Mouse (Mus musculus) thymus, postnatal 36 days (tissue): Measurements from ENCODE around the gene Pigs.

Experiments used
- DNase-seq, 2 experiments: peaks; one replicate each; pipeline ENCODE4 v3.0.0; 2022; ENCODE audit warnings: mixed read lengths in 2 of 2

The Pigs gene

GRCm38 (mm10) chr11:78341702-78342101 lies 13.5 kb downstream of the Pigs start:
- no peak for DNase-seq

DNA sequence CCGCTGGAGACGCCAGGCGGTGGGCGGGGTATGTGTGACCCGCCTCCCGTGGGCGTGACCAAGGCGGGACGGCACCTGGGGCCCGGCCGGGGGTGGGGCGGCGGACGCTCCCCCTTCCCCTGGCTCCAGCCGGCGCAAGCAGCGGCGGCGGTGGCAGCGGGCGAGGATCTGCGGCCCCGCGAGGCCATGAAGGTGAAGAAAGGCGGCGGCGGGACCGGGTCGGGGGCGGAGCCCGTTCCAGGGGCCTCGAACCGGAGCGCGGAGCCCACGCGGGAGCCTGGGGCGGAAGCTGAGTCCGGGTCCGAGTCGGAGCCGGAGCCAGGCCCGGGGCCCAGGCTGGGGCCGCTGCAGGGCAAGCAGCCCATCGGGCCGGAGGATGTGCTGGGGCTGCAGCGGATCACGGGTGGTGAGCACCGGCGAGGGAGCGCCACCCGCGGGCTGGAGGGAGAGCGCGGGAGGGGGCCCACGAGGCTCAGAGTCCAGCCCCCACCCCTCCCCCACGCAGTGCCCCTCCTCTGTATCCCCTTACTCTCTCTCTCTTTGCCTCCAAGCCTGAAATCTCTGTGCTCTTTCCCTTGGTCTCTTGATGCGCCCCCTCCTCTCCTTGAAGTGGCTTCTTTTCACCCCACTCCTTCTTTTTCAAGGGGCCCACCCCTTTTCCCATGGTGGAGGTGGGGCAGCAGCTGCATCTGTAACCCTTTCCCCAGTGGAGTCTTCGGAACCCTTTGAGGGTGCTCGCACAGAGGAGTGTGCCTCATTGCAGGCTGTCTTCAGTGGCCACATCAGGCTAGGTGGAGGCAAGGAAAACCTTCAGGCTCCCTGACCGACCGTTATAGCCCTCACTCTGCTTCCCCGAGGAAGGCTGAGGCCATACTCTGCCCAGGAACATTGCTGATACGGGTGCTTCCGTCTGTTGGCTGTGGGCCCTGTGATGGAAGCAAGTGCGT lies 15.4 kb downstream of the Pigs start, which contains the start of gene Unc119:
Gene Unc119 (plus strand): TSS at position 102 of the 947 bp plus-strand sequence.
- peak; percentile 83 to 86 for DNase-seq

DNA sequence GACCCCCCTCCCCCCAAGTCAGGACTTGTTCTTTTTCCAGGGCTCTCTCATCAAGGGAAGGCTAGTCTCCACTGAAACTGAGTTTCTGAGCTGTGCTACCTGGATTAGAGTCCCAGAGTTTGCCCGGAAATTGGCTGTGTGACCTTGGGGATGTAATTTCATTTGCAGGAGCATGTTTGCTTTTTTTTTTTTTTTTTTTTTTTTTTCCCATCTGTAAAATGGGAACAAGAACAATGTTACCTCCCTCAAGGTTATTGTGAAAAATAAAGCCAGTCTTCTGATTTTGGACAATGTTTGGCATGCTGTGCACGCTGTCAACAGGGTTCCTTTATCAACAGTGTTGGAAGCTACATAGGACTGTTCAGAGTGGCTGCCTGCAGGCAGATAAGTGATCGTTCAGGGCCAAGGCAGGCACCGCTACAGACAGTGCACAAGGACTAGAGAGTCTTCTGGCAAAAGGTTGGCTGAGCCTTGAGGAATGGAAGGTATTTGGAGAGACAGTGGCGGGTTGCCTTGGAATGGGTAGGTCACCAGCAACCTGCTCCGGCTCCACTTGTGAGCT lies 16.2 kb downstream of the Pigs start:
- DNase-seq: no peak

- DNase-seq: no peak
Measured at GRCm38 (mm10) chr11:78344890-78345715, 16.9 kb downstream of the Pigs start.

- peak; percentile 35 to 61 for DNase-seq
Measured at GRCm38 (mm10) chr11:78345801-78346200, 17.6 kb downstream of the Pigs start.

GRCm38 (mm10) chr11:78346326-78347069 lies 18.3 kb downstream of the Pigs start:
- no peak for DNase-seq

DNA sequence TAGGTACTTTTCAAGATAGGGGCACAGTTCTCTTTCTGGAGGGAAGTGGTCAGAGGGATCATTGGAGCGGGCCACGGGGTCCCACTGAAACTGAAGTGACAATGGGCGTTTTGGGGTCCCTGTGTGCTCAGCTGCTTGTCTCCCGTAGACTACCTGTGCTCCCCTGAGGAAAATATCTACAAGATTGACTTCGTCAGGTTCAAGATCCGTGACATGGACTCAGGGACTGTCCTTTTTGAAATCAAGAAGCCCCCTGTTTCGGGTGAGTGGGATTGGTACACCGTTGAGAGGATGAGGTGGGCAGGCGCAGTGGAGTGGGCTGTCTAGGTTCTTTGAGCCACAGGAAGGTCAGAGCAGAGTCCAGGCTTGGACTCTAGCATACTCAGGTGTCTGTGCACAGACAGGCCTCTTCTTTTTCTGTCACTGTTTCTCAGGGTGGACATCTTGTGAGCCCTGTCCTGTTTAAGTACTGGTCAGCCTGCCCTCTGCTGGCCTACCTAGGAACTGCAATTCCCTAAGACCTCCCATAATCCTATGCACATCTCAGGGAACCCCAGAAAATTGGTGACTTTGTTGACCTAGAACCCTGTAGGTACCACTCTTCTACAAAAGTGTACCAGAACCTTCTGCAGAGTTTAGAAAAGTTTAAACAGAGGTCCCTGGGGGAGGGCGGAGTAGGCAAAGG lies 19.0 kb downstream of the Pigs start:
- DNase-seq: peak; percentile 54 to 57

DNA sequence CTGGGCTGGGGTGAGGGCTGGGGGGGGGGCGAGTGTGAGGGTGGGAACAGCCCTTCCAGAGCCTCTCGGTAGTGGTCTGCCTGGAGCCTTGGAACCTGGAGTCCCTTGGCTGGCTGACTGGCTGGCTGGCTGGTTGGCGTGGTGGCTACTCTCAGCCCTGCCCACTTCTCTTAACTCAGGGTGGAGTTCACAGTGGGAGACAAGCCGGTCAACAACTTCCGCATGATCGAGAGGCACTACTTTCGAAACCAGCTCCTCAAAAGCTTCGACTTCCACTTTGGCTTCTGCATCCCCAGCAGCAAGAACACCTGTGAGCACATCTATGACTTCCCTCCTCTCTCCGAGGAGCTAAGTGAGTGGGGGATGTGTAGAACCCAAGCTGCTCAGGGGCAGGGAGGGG lies 19.7 kb downstream of the Pigs start:
- DNase-seq: no peak

GRCm38 (mm10) chr11:78348474-78348873 lies 20.3 kb downstream of the Pigs start:
- no peak for DNase-seq

GRCm38 (mm10) chr11:78349441-78350358 lies 21.5 kb downstream of the Pigs start:
- DNase-seq: no peak

DNA sequence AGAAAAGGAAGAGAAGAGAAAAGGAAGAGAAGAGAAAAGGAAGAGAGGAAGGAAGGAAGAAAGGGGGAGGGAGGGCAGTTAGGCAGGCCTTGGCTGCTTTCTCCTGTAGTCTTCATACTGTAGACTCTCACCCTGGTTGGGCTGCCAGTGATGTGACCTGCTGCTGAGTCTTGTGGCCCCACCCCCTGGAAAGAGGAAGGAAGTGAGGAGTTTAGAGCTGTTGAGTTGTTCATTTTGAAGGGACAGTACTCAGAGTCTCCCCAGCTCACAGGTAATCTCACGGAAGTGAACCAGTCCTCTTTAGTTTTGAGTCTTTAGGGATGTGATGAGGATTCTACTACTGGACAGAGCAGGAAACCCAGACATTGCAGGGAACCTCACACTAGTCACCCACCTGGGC lies 24.9 kb downstream of the Pigs start:
- no peak for DNase-seq

GRCm38 (mm10) chr11:78354905-78355304 lies 26.7 kb downstream of the Pigs start:
- no peak for DNase-seq

DNA sequence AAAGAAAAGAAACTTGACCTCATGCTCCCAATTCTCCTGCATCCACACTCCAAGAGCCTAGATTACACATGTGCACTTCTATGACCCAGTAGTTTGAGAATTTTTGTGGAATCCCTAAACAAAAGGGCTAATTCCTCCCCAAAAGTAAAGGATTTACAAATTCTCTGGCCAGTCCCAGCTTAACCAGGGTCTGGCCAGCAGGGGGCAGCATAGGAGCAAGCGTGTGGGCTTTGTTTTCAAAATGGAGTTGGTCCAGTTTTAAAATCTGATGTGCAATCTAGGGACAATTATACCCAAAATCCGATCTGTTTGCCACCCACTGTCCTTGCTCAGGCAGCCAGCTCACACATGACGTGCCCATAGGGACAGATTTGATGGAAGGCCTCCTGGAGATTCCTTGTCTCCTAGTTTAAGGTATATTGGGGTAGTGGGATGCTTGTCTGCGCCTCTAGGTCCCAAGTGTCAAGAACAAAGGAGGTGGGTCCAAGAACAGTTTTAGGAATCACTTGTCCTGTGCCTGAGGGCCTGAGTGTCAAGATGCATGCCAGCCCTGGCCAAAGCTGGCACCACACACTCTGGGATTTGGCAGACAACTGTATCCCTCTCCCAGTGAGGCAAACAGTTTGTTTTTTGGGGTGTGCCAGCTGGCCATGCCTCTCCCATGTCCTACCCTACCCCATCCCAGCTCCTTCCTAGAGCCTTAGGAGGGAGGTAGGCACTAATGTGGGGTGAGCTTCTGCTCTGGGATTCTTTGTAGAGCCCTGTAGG lies 27.4 kb downstream of the Pigs start:
- peak; percentile 44 to 60 for DNase-seq

DNA sequence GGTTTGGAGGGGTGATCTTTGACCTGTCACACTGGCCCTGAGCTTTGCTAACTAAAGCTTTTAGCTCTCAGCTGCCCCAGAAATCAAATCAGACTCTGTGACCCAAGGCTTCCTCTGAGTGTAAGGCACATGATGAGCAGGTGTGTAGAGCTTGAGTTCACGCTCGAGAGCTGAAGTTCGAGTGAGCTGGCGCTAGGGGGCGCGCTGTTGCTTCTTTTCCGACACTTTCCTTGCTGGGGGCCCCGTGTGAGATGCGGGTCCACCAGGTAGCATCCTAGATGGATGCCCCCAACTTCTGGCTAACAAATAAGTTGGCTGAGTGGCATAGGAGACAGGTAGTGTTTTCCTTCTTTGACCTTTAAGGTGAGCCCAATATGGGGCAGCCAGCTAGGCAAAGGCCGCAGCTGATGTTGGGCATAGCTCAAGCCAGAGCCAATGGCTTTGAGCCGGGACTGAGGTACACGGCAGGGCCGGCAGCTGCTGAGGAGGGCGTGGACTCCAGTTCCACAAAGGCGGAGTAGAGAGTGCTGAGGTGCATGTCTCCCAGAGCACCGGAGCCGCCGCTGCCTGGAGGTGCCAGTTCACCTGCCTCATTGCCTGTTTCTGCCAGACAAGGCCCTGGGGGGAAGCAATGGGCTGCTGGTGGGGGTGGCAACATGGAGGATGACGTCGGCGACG lies 30.3 kb downstream of the Pigs start:
- DNase-seq: peak; percentile 43 to 56

GRCm38 (mm10) chr11:78360125-78360788 lies 32.0 kb downstream of the Pigs start:
- peak; percentile 73 to 76 for DNase-seq

DNA sequence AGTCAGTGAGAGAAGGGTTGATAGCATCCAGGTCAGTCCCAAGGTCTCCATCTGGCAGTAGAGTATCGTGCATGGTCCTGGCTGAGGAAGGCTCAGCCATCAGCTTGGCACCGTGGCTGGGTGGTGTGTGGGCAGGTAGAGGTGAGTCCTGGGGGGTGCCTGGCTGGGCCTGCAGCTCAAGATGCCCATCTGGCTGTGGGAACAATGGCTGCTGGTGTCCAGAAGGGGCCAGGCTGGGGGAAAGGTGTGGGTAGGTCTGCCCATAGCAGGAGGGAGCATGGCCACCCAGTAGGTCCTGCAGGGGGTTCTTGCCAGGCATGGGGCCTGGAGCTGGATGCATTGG lies 32.5 kb downstream of the Pigs start:
- no peak for DNase-seq

DNA sequence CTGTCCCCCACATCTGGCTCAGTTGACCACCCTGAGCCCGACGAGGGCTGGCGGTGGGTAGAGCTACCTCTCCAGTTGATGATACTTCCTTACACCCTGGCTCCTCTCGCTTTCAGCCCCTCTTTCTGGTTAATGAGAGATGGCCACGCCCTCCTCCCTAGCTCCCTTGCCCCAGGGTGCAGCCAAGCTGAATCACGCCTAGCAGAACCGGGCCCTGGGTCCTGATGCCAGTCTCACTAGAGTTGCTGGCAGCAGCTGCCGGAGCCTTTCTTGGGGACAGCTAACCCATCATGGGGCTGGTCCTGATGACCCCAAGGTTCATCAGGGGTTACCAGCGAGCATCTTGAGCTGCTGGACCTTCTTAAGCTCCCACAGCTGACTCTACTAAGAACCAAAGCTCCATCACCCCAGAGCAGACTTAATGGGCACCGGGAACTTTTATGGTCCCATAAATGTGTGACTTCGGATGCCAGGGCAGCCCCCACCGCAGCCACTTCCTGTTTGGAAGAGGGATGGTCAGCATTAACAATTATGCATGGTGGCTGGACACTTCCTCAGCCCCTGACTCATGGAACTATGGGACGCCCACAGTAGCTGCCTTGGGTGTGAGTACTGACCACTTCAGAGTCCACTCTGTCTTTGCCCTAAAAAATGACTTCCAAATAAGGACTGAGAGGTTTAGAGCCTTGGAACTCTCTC lies 35.2 kb downstream of the Pigs start:
- no peak for DNase-seq

DNA sequence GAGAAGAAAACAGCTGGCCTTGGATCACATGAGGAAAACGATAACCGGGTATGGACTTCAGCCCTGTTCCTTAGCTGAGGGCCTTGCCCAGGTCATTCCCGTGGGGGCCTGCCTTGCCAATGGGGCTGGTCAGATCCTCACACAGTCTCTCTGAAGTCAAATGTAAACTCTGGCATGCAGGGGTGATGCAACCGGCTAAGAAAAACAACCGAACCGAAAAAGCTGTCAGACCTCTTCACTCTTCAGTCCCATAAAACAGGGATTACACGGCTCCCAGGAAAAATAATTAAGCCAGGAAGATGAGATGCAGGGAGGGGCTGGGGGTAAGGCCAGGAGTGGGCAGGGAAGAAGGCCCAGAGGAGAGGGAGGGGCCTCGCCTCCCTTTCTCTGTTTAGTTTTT lies 35.9 kb downstream of the Pigs start:
- no peak for DNase-seq
